Mouse (Mus musculus) embryonic fibroblast, embryonic 13.5 days (primary cell): ENCODE measurements around the gene Cyp11a1.

ENCODE experiments used
- CTCF ChIP-seq: IDR thresholded peaks from 2 replicates; pipeline ENCODE4 v1.5.1; 2011; ENCODE audit warnings: mild to moderate bottlenecking, control low read depth, low read length, moderate library complexity, borderline replicate concordance; ENCODE audit not compliant: insufficient read depth
- POLR2A ChIP-seq: IDR thresholded peaks from 2 replicates; pipeline ENCODE4 v1.6.1; 2011; ENCODE audit warnings: low read depth, mild to moderate bottlenecking, control low read depth, low read length, moderate library complexity

GRCm38 (mm10) chr9:57986293-57986692, 19.9 kb upstream of the Cyp11a1 start:
- TF ChIP-seq POLR2A (no peak), CTCF (no peak)
